Mouse (Mus musculus) kidney, postnatal 4 days (tissue): ENCODE results near the gene Baz1a.

Source experiments
- DNase-seq, 2 experiments: peaks; one replicate each; pipeline ENCODE4 v3.0.0; 2021; ENCODE audit warnings: mixed read lengths in 2 of 2

Baz1a gene

GRCm38 (mm10) chr12:54844415-54844814, 169.7 kb downstream of the Baz1a start:
- no peak for DNase-seq
